Mouse (Mus musculus) kidney, embryonic 16.5 days (tissue): ENCODE data around the gene Etfa. TPM values are rescaled to one million over a fixed set of nuclear protein-coding genes. Genes with fewer than 3 reads are reported as not detected.

Experiments used
- ATAC-seq: fragments of 200-750 bp; cut with Nextera tagmentation; 2 replicates; pipeline ENCODE4 v1.8.0; 2017; ENCODE audit warnings: moderate TSS enrichment; ENCODE audit not compliant: low FRiP score, low TSS enrichment
- H3K27ac ChIP-seq: fragments of 300-500 bp; sonication (generic); 2 replicates; pipeline ENCODE4 v1.5.1; 2014; ENCODE audit warnings: low read length
- H3K27me3 ChIP-seq: fragments of 300-500 bp; sonication (generic); 2 replicates; pipeline ENCODE4 v1.6.1; 2014; ENCODE audit warnings: low read length, control low read depth, mixed read lengths; ENCODE audit not compliant: insufficient read depth
- H3K36me3 ChIP-seq: fragments of 300-500 bp; sonication (generic); 2 replicates; pipeline ENCODE4 v1.6.1; 2014; ENCODE audit warnings: low read length, control low read depth, mixed read lengths; ENCODE audit not compliant: insufficient read depth
- H3K4me1 ChIP-seq: fragments of 300-500 bp; sonication (generic); 2 replicates; pipeline ENCODE4 v1.6.1; 2014; ENCODE audit warnings: low read length, control low read depth, mixed read lengths; ENCODE audit not compliant: insufficient read depth
- H3K4me2 ChIP-seq: fragments of 300-500 bp; sonication (generic); replicated peaks from 2 replicates; pipeline ENCODE4 v1.6.1; 2014; ENCODE audit warnings: low read depth, low read length
- H3K4me3 ChIP-seq: fragments of 300-500 bp; sonication (generic); 2 replicates; pipeline ENCODE4 v1.5.1; 2014; ENCODE audit warnings: mild to moderate bottlenecking, low read length
- H3K9ac ChIP-seq: fragments of 300-500 bp; sonication (generic); replicated peaks from 2 replicates; pipeline ENCODE4 v1.6.1; 2014; ENCODE audit warnings: low read length
- H3K9me3 ChIP-seq: fragments of 300-500 bp; sonication (generic); 2 replicates; pipeline ENCODE4 v1.6.1; 2016; ENCODE audit warnings: low read length, control low read depth
- WGBS: fragments of 180-500 bp; shearing (Covaris S2); extraction: QIAGEN DNeasy Blood & Tissue Kit; methylation state at CpG from one replicate; pipeline ENCODE4 v1.1.7; 2014; 5-methylcytosine and 5-hydroxymethylcytosine counted together
- polyA plus RNA-seq: library from polyadenylated mRNA; unstranded; fragments of >200 nt; fragmentation: Nextera tagmentation; extraction: Ambion mirVana; gene quantifications from 2 replicates; pipeline ENCODE4 v1.2.1, GENCODE M21; 2015

Gene Etfa
- polyA plus RNA-seq, 1 experiment from 2014 or later: 242 TPM

- H3K27me3 ChIP-seq: no peaks in the 10 kb centered on the region
- 94% methylated on average over 5 of the region's 5 CpGs for WGBS
- H3K4me1 ChIP-seq: no peaks in the 10 kb centered on the region
- H3K27ac ChIP-seq: no peak overlapping the region
- no peak for ATAC-seq
- no peak overlapping the region for H3K4me2 ChIP-seq
- no peak overlapping the region for H3K4me3 ChIP-seq
- H3K36me3 ChIP-seq: no peaks in the 10 kb centered on the region
- H3K9me3 ChIP-seq: no peaks in the 10 kb centered on the region
- H3K9ac ChIP-seq: no peak overlapping the region
Observed at GRCm38 (mm10) chr9:55453366-55453765, 58.7 kb downstream of the Etfa start.

GRCm38 (mm10) chr9:55452906-55453305 is 59.1 kb downstream of the Etfa start:
- Histone ChIP-seq H3K4me2 (no peak overlapping the region), H3K36me3 (no peaks in the 10 kb centered on the region), H3K4me1 (no peaks in the 10 kb centered on the region), H3K27ac (no peak overlapping the region), H3K27me3 (no peaks in the 10 kb centered on the region), H3K4me3 (no peak overlapping the region), H3K9ac (no peak overlapping the region), H3K9me3 (no peaks in the 10 kb centered on the region)
- WGBS: 100% methylated on average over 1 of the region's 1 CpGs
- no peak for ATAC-seq

GRCm38 (mm10) chr9:55451426-55451825 is 60.6 kb downstream of the Etfa start:
- Histone ChIP-seq H3K4me2 (no peak overlapping the region), H3K4me3 (no peak overlapping the region), H3K27ac (no peak overlapping the region), H3K27me3 (no peaks in the 10 kb centered on the region), H3K9me3 (no peaks in the 10 kb centered on the region), H3K4me1 (no peaks in the 10 kb centered on the region), H3K36me3 (no peaks in the 10 kb centered on the region), H3K9ac (no peak overlapping the region)
- WGBS: 81% methylated on average over 3 of the region's 3 CpGs
- no peak for ATAC-seq

GRCm38 (mm10) chr9:55450035-55450434 is 62.0 kb downstream of the Etfa start:
- Histone ChIP-seq H3K4me1 (no peaks in the 10 kb centered on the region), H3K4me3 (no peak overlapping the region), H3K27me3 (no peaks in the 10 kb centered on the region), H3K4me2 (no peak overlapping the region), H3K9me3 (no peaks in the 10 kb centered on the region), H3K9ac (no peak overlapping the region), H3K36me3 (no peaks in the 10 kb centered on the region), H3K27ac (no peak overlapping the region)
- WGBS: 76% methylated on average over 6 of the region's 6 CpGs
- ATAC-seq: no peak

- H3K9me3 ChIP-seq: no peaks in the 10 kb centered on the region
- no peak overlapping the region for H3K4me2 ChIP-seq
Observed at GRCm38 (mm10) chr9:55449108-55449507, 62.9 kb downstream of the Etfa start.

GRCm38 (mm10) chr9:55447509-55447908 is 64.5 kb downstream of the Etfa start:
- ATAC-seq: no peak
- Histone ChIP-seq H3K4me3 (no peak overlapping the region), H3K27ac (no peak overlapping the region), H3K36me3 (no peaks in the 10 kb centered on the region), H3K9me3 (no peaks in the 10 kb centered on the region), H3K9ac (no peak overlapping the region), H3K4me2 (no peak overlapping the region), H3K27me3 (no peaks in the 10 kb centered on the region), H3K4me1 (no peaks in the 10 kb centered on the region)
- 82% methylated on average over 4 of the region's 4 CpGs for WGBS

More at GRCm38 (mm10) chr9:55449108-55449507, 62.9 kb downstream of the Etfa start:
- Histone ChIP-seq H3K4me3 (no peak overlapping the region), H3K4me1 (no peaks in the 10 kb centered on the region), H3K27ac (no peak overlapping the region), H3K36me3 (no peaks in the 10 kb centered on the region), H3K9ac (no peak overlapping the region), H3K27me3 (no peaks in the 10 kb centered on the region)
- no peak for ATAC-seq
- WGBS: 80% methylated on average over 1 of the region's 1 CpGs

- 86% methylated on average over 5 of the region's 5 CpGs for WGBS
Observed at GRCm38 (mm10) chr9:55439206-55439780, 72.8 kb downstream of the Etfa start.

GRCm38 (mm10) chr9:55438433-55438832 is 73.6 kb downstream of the Etfa start:
- WGBS: 43% methylated on average over 3 of the region's 3 CpGs
- no peak overlapping the region for H3K4me3 ChIP-seq
- no peak for ATAC-seq

More at GRCm38 (mm10) chr9:55439206-55439780, 72.8 kb downstream of the Etfa start:
- Histone ChIP-seq H3K27ac (no peak overlapping the region), H3K4me1 (no peaks in the 10 kb centered on the region), H3K36me3 (no peaks in the 10 kb centered on the region), H3K9ac (no peak overlapping the region), H3K4me3 (no peak overlapping the region), H3K27me3 (no peaks in the 10 kb centered on the region), H3K4me2 (no peak overlapping the region), H3K9me3 (no peaks in the 10 kb centered on the region)
- no peak for ATAC-seq

GRCm38 (mm10) chr9:55433875-55434274 is 78.2 kb downstream of the Etfa start:
- ATAC-seq: no peak
- no peaks in the 10 kb centered on the region for H3K4me1 ChIP-seq
- H3K9ac ChIP-seq: no peak overlapping the region
- 0 out of 2 replicates have a peak, but pooled peaks cover 4% of the 10 kb centered on the region for H3K27me3 ChIP-seq
- no peak overlapping the region for H3K27ac ChIP-seq
- H3K4me3 ChIP-seq: no peak overlapping the region
- WGBS: 85% methylated on average over 5 of the region's 5 CpGs
- no peaks in the 10 kb centered on the region for H3K36me3 ChIP-seq
- no peaks in the 10 kb centered on the region for H3K9me3 ChIP-seq
- H3K4me2 ChIP-seq: no peak overlapping the region

More at GRCm38 (mm10) chr9:55438433-55438832, 73.6 kb downstream of the Etfa start:
- Histone ChIP-seq H3K27ac (no peak overlapping the region), H3K36me3 (no peaks in the 10 kb centered on the region), H3K27me3 (no peaks in the 10 kb centered on the region), H3K4me2 (no peak overlapping the region), H3K9me3 (no peaks in the 10 kb centered on the region), H3K4me1 (no peaks in the 10 kb centered on the region), H3K9ac (no peak overlapping the region)

- no peaks in the 10 kb centered on the region for H3K4me1 ChIP-seq
- no peak overlapping the region for H3K9ac ChIP-seq
- H3K27ac ChIP-seq: no peak overlapping the region
- H3K4me2 ChIP-seq: no peak overlapping the region
- 0 out of 2 replicates have a peak, but pooled peaks cover 4% of the 10 kb centered on the region for H3K27me3 ChIP-seq
- ATAC-seq: no peak
- no peak overlapping the region for H3K4me3 ChIP-seq
- 25% methylated on average over 14 of the region's 14 CpGs for WGBS
- no peaks in the 10 kb centered on the region for H3K9me3 ChIP-seq
- H3K36me3 ChIP-seq: no peaks in the 10 kb centered on the region
Observed at GRCm38 (mm10) chr9:55432306-55433289, 79.4 kb downstream of the Etfa start.
